Mouse (Mus musculus): ENCODE measurements at regions not wholly inside any gene's neighbourhood (a gene's known extent, or its start where the extent isn't known, plus 50 kb on each side); places are given as distances from the start of the nearest gene placed in this dataset.

DNA sequence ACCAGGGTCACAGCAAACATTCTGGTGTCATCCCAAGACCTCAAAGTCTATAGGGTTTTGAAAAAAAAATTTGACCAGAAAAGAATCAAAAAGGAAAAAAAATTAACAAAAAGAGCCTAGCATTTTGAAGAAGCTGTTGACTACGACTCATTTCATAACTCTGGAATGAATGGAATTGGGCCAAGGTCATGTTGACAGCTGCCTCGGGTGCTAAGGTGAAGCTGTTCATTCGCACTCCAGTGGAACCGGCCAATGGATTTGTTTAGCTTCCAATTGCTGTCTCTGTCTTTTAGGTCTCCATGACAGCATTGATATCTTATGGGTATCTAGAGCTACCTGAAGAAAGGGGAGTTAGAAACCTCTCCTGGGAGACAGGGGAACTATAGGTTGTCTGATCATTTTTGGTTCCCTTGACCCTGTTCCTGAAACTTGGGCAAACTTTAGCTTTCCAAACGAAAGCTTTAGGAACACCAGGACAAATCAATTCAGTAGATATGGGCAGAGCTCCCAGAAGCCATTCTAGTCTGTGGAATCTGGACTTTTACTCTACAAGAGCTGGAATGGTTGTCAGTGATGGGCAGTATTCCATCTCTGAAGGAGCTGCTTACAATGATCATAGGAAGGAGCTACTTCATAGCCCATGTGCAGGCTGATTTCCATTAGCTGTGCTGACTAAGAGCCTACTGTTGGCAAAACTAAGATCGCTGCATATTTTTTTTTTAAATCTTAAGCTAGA, 432.7 kb upstream of the Nr2f2 start:
- TF ChIP-seq CTCF (IDR thresholded peaks at IDR 0.05; ENCODE audit: extremely low read depth, insufficient read length, insufficient replicate concordance, low read depth, low read length) = no peak
- TF ChIP-seq POLR2A (IDR thresholded peaks at IDR 0.05; ENCODE audit: low read depth, low read length) = no peak
